Comparison of ENCODE assay signal across 18 mouse cellular contexts in genomic region chr2:179865097-179865496, GRCm38 (mm10).
DNase-seq lines count a peak whose midpoint lies in the region; ATAC-seq and TF ChIP-seq lines count a peak whose summit lies in the region.
"Had no signal": no experiment of that assay in that cellular context is flagged by ENCODE, and none has a peak within 500 bp of the region (broad histone marks: within the 10 kb centered on the region; RNA-seq: fewer than 3 reads in every experiment).

No protein-coding gene starts in this region.

- no peak overlapping the region for H3K9ac ChIP-seq in heart, postnatal 0 days (replicated peaks; ENCODE audit: low read depth, low read length)
- H3K9ac ChIP-seq: embryonic facial prominence, embryonic 12.5 days; limb, embryonic 13.5 days had no signal

- no peaks in the 10 kb centered on the region for H3K36me3 ChIP-seq in heart, postnatal 0 days (replicated peaks; ENCODE audit: control insufficient read depth, insufficient read depth, low read length)
- H3K36me3 ChIP-seq: embryonic facial prominence, embryonic 12.5 days; limb, embryonic 13.5 days had no signal

- no peak for TF ChIP-seq EP300 in heart, postnatal 0 days (IDR thresholded peaks at IDR 0.05; ENCODE audit: low read depth)

- ATAC-seq in heart, postnatal 0 days (ENCODE audit: insufficient read depth, low read depth) = no peak
- ATAC-seq in erythroblast, adult 5-6 weeks (replicated peaks; ENCODE audit: low FRiP score, poor library complexity, severe bottlenecking) = no peak

- H3K27ac ChIP-seq in heart, postnatal 0 days (ENCODE audit: low read depth) = no peak overlapping the region
- no peak overlapping the region for H3K27ac ChIP-seq in left cerebral cortex, adult 2 months
- H3K27ac ChIP-seq: embryonic facial prominence, embryonic 12.5 days; limb, embryonic 13.5 days had no signal

- H3K4me1 ChIP-seq in heart, postnatal 0 days (ENCODE audit: control insufficient read depth, insufficient read depth) = peaks cover 13% of the 10 kb centered on the region; the same call in 1 of the 2 replicates

- no peaks in the 10 kb centered on the region for H3K27me3 ChIP-seq in heart, postnatal 0 days (ENCODE audit: control insufficient read depth, insufficient read depth, low read length)

- H3K4me2 ChIP-seq in heart, postnatal 0 days (ENCODE audit: low read depth, low read length) = no peak overlapping the region
- H3K4me2 ChIP-seq: embryonic facial prominence, embryonic 12.5 days; limb, embryonic 13.5 days had no signal

- H3K4me3 ChIP-seq in heart, postnatal 0 days (ENCODE audit: low read depth, low read length) = no peak overlapping the region
- no peak overlapping the region for H3K4me3 ChIP-seq in left cerebral cortex, adult 2 months
- H3K4me3 ChIP-seq: embryonic facial prominence, embryonic 12.5 days; limb, embryonic 13.5 days had no signal

- no peaks in the 10 kb centered on the region for H3K9me3 ChIP-seq in heart, postnatal 0 days (replicated peaks; ENCODE audit: control insufficient read depth, low read length)
- H3K9me3 ChIP-seq: embryonic facial prominence, embryonic 12.5 days; limb, embryonic 13.5 days had no signal

- peak; percentile 39 for TF ChIP-seq CTCF in heart, postnatal 0 days (IDR thresholded peaks at IDR 0.05; ENCODE audit: low read depth)
- peak; percentile 28 for TF ChIP-seq CTCF in left cerebral cortex, adult 2 months (IDR thresholded peaks at IDR 0.05)

- DNase-seq in heart, postnatal 0 days (ENCODE audit: low spot score) = no peak
- DNase-seq in heart, postnatal 10 days = no peak
- DNase-seq in left cerebral cortex, adult 2 months (ENCODE audit: extremely low spot score in 1 of 2, low spot score in 2 of 2) = no peak
- no peak for DNase-seq in left cerebral cortex, adult 11 months (ENCODE audit: low spot score)
- DNase-seq in 3T3-L1 (ENCODE audit: low read depth, low spot score) (peak; percentile 34), adipocyte (ENCODE audit: low spot score) (peak; percentile 18)
- DNase-seq in layer of hippocampus, adult 18-20 months (ENCODE audit: low spot score in 2 of 2) = no peak
- DNase-seq: cerebellum, adult 9-11 months; gastrocnemius, postnatal 14 days; kidney, adult 9 months; layer of hippocampus, adult 9-11 months; lung, adult 2 months; midbrain, embryonic 14.5 days; right cerebral cortex, postnatal 25 days; thymus, postnatal 14 days had no signal

- intact Hi-C loops in heart, postnatal 10 days (cut with DNase I) = loop anchor here (5.0 kb wide), 2 partner anchors 98 to 1358 kb away; no protein-coding TSS in a partner anchor
- intact Hi-C loops in left cerebral cortex, adult 2 months (cut with DNase I) = no loop called here

- WGBS in heart, postnatal 0 days = 68% methylated on average over 5 of the region's 5 CpGs

Comparison
In these comparisons a context has a peak if more than half of its experiments do, and no peak if none do; other contexts are left out.
1. DNase-seq: peak in 3T3-L1 (single experiment) and adipocyte (single experiment); none in heart, postnatal 0 days (single experiment), heart, postnatal 10 days (0 of 2), left cerebral cortex, adult 2 months (0 of 2), left cerebral cortex, adult 11 months (single experiment) and layer of hippocampus, adult 18-20 months (0 of 2).